Comparison of ENCODE assay signal across 11 mouse cellular contexts in genomic region chr1:56289748-56290147, GRCm38 (mm10).
DNase-seq lines count a peak whose midpoint lies in the region; TF ChIP-seq lines count a peak whose summit lies in the region.
"Had no signal": no experiment of that assay in that cellular context is flagged by ENCODE, and none has a peak within 500 bp of the region (broad histone marks: within the 10 kb centered on the region; RNA-seq: fewer than 3 reads in every experiment).

No protein-coding gene starts in this region.

- no peaks in the 10 kb centered on the region for H3K27me3 ChIP-seq in heart, adult 2 months (ENCODE audit: control insufficient read depth, insufficient read depth, low read length)
- H3K27me3 ChIP-seq in kidney, adult 2 months (replicated peaks; ENCODE audit: control insufficient read depth, insufficient read depth, low read length), result no peaks in the 10 kb centered on the region
- H3K27me3 ChIP-seq: embryonic facial prominence, embryonic 15.5 days had no signal

- no peaks in the 10 kb centered on the region for H3K4me1 ChIP-seq in heart, adult 2 months (ENCODE audit: control insufficient read depth, insufficient read depth, low read length)
- H3K4me1 ChIP-seq in kidney, adult 2 months (ENCODE audit: control insufficient read depth, insufficient read depth, low read length), result peaks cover 3% of the 10 kb centered on the region; the same call in 1 of the 2 replicates
- H3K4me1 ChIP-seq: embryonic facial prominence, embryonic 15.5 days had no signal

- TF ChIP-seq POLR2A in heart, adult 2 months (IDR thresholded peaks at IDR 0.05; ENCODE audit: insufficient read depth, low read depth, low read length), result no peak
- no peak for TF ChIP-seq POLR2A in kidney, adult 2 months (IDR thresholded peaks at IDR 0.05; ENCODE audit: low read depth, low read length)

- no peak for TF ChIP-seq EP300 in heart, adult 2 months (IDR thresholded peaks at IDR 0.05; ENCODE audit: insufficient read depth, low read depth, low read length)

- peak; percentile 2 to 4 for DNase-seq in cerebellum, adult 18-20 months
- no peak for DNase-seq in cerebellum, adult 8-10 months
- DNase-seq in heart, adult 18-20 months, result peak; percentile 11 to 19
- no peak for DNase-seq in heart, adult 2 months
- peak; percentile 37 for DNase-seq in kidney, postnatal 14 days
- no peak for DNase-seq in kidney, adult 2 months
- peak; percentile 14 for DNase-seq in adipocyte (ENCODE audit: low spot score)
- DNase-seq in B cell, adult 2 months, result no peak

- intact Hi-C loops in heart, adult 2 months (cut with DNase I), result no loop called here

- H3K4me3 ChIP-seq in heart, adult 2 months, result no peak overlapping the region
- H3K4me3 ChIP-seq in kidney, adult 2 months (ENCODE audit: insufficient read depth, low read depth, low read length), result no peak overlapping the region
- H3K4me3 ChIP-seq: embryonic facial prominence, embryonic 15.5 days had no signal

- no peak overlapping the region for H3K27ac ChIP-seq in heart, adult 2 months
- no peak overlapping the region for H3K27ac ChIP-seq in kidney, adult 2 months (ENCODE audit: insufficient read depth, low read depth, low read length)
- H3K27ac ChIP-seq: embryonic facial prominence, embryonic 15.5 days; liver, embryonic 14.5 days had no signal

- no peaks in the 10 kb centered on the region for H3K79me2 ChIP-seq in heart, adult 2 months (replicated peaks; ENCODE audit: control insufficient read depth, insufficient read depth, low read length)

- WGBS in heart, adult 2 months, result 62% methylated on average over 1 of the region's 1 CpGs
- WGBS in kidney, adult 2 months, result 70% methylated on average over 1 of the region's 1 CpGs

- no peaks in the 10 kb centered on the region for H3K36me3 ChIP-seq in heart, adult 2 months (ENCODE audit: control insufficient read depth, insufficient read depth, low read length)
- no peaks in the 10 kb centered on the region for H3K36me3 ChIP-seq in kidney, adult 2 months (ENCODE audit: control insufficient read depth, insufficient read depth, low read length)
- H3K36me3 ChIP-seq: embryonic facial prominence, embryonic 15.5 days; G1E had no signal

- H3K9ac ChIP-seq in heart, adult 2 months (ENCODE audit: low read depth, low read length), result no peak overlapping the region
- H3K9ac ChIP-seq: embryonic facial prominence, embryonic 15.5 days; liver, embryonic 14.5 days had no signal

- no peak for TF ChIP-seq CTCF in heart, adult 2 months (IDR thresholded peaks at IDR 0.05)
- TF ChIP-seq CTCF in kidney, adult 2 months (conservative IDR thresholded peaks at IDR 0.05; ENCODE audit: insufficient read depth, insufficient read length, low read depth, low read length), result no peak

Comparison
In these comparisons a context has a peak if more than half of its experiments do, and no peak if none do; other contexts are left out.
1. DNase-seq: peak in cerebellum, adult 18-20 months (2 of 2), heart, adult 18-20 months (2 of 2), kidney, postnatal 14 days (single experiment) and adipocyte (single experiment); none in cerebellum, adult 8-10 months (single experiment), heart, adult 2 months (0 of 2), kidney, adult 2 months (single experiment) and B cell, adult 2 months (0 of 2).